ENCODE assay signal across 19 mouse cellular contexts in genomic region chr1:57400877-57401276, GRCm38 (mm10). TPM values are rescaled to one million over a fixed set of nuclear protein-coding genes. Genes with fewer than 3 reads are reported as not detected.
DNase-seq lines count a peak whose midpoint lies in the region; TF ChIP-seq lines count a peak whose summit lies in the region.
"Had no signal": no experiment of that assay in that cellular context is flagged by ENCODE, and none has a peak within 500 bp of the region (broad histone marks: within the 10 kb centered on the region; RNA-seq: fewer than 3 reads in every experiment).

No protein-coding gene starts in this region.

- H3K4me3 ChIP-seq in layer of hippocampus, adult 2 months: no peak overlapping the region
- H3K4me3 ChIP-seq in cortical plate, adult 2 months (ENCODE audit: insufficient read depth, low read length): no peak overlapping the region
- H3K4me3 ChIP-seq: embryonic facial prominence, embryonic 13.5 days; embryonic facial prominence, embryonic 15.5 days; erythroblast, embryonic 14.5 days; forebrain, embryonic 10.5 days; forebrain, embryonic 12.5 days had no signal

- no peak for DNase-seq in layer of hippocampus, adult 2 months (ENCODE audit: low spot score in 2 of 2)
- no peak for DNase-seq in layer of hippocampus, adult 11-12 months (ENCODE audit: low spot score)
- peak; percentile 43 for DNase-seq in brain, adult 2 months (ENCODE audit: low read depth, low spot score)
- DNase-seq in ovary, postnatal 14 days (ENCODE audit: low spot score): no peak
- DNase-seq: adrenal gland, adult 2 months; adrenal gland, postnatal 10 days; adrenal gland, postnatal 25 days; cerebellum, adult 11-12 months; cerebellum, adult 2 months; cerebellum, adult 9-10 months; cerebellum, postnatal 10 days; cerebellum, postnatal 25 days; embryo, embryonic 11 days had no signal

- H3K27ac ChIP-seq in layer of hippocampus, adult 2 months: peak overlapping the region; percentile 73
- 0 out of 2 replicates have a peak overlapping the region, but pooled peaks have one; percentile 40 for H3K27ac ChIP-seq in cortical plate, adult 2 months (ENCODE audit: insufficient read depth, low read length)
- H3K27ac ChIP-seq: embryonic facial prominence, embryonic 13.5 days; embryonic facial prominence, embryonic 15.5 days; forebrain, embryonic 10.5 days; forebrain, embryonic 12.5 days had no signal

- TF ChIP-seq CTCF in layer of hippocampus, adult 2 months (conservative IDR thresholded peaks at IDR 0.05): no peak
- TF ChIP-seq CTCF in cortical plate, adult 2 months (IDR thresholded peaks at IDR 0.05; ENCODE audit: extremely low read depth, insufficient read depth, low read length): no peak

- no peak for TF ChIP-seq POLR2A in cortical plate, adult 2 months (IDR thresholded peaks at IDR 0.05; ENCODE audit: extremely low read depth, insufficient read depth, low read length)

- H3K4me1 ChIP-seq in cortical plate, adult 2 months (ENCODE audit: control insufficient read depth, insufficient read depth, low read length): peaks cover 1% of the 10 kb centered on the region; the same call in 1 of the 2 replicates
- H3K4me1 ChIP-seq: embryonic facial prominence, embryonic 15.5 days had no signal

RNA-seq across cellular contexts. Expression of gene Maip1, which starts 5.3 kb away (rescaled TPM):
- total RNA-seq in layer of hippocampus, adult 2 months (2021): 10 to 100 TPM; 12.1 to 12.5 TPM
- 10.2 and 10.6 TPM in 2 replicates for polyA plus RNA-seq in cortical plate, adult 2 months (2012; rRNA removed)

RNA-seq across cellular contexts. Expression of gene Tyw5, which starts 6.0 kb away (rescaled TPM):
- 10 to 100 TPM; 23.8 to 25.9 TPM for total RNA-seq in layer of hippocampus, adult 2 months (2021)
- 31.1 and 33.5 TPM in 2 replicates for polyA plus RNA-seq in cortical plate, adult 2 months (2012; rRNA removed)

RNA-seq across cellular contexts. Expression of gene 1700066M21Rik, which starts 23.5 kb away (rescaled TPM):
- total RNA-seq in layer of hippocampus, adult 2 months (2021): 10 to 100 TPM; 22.2 to 24.5 TPM
- polyA plus RNA-seq in cortical plate, adult 2 months (2012; rRNA removed): 18.7 and 19.9 TPM in 2 replicates
